Mouse (Mus musculus) testis, adult 2 months (tissue): Measurements from ENCODE around the gene Cend1. TPM values are rescaled to one million over a fixed set of nuclear protein-coding genes. Genes with fewer than 3 reads are reported as not detected.

Experiments
- H3K27ac ChIP-seq: fragments of 200-500 bp; 2 replicates; pipeline ENCODE4 v1.5.1; 2012; ENCODE audit warnings: low read depth, low read length; ENCODE audit not compliant: control insufficient read depth, insufficient read depth
- H3K27me3 ChIP-seq: fragments of 200-500 bp; 2 replicates; pipeline ENCODE4 v1.6.1; 2012; ENCODE audit warnings: mild to moderate bottlenecking, low read length, moderate library complexity; ENCODE audit not compliant: control insufficient read depth, insufficient read depth
- H3K36me3 ChIP-seq: fragments of 200-500 bp; 2 replicates; pipeline ENCODE4 v1.6.1; 2012; ENCODE audit warnings: mild to moderate bottlenecking, low read length; ENCODE audit not compliant: control insufficient read depth, insufficient read depth
- H3K4me1 ChIP-seq: fragments of 200-500 bp; 2 replicates; pipeline ENCODE4 v1.6.1; 2012; ENCODE audit warnings: low read length; ENCODE audit not compliant: control insufficient read depth, insufficient read depth
- H3K4me3 ChIP-seq: fragments of 200-500 bp; 2 replicates; pipeline ENCODE4 v1.5.1; 2012; ENCODE audit warnings: low read depth, mild to moderate bottlenecking, low read length, moderate library complexity, mixed read lengths; ENCODE audit not compliant: control insufficient read depth
- CTCF ChIP-seq: fragments of 200-500 bp; IDR thresholded peaks from 2 replicates; pipeline ENCODE4 v1.5.1; 2012; ENCODE audit warnings: low read depth, mild to moderate bottlenecking, inconsistent platforms, low read length, moderate library complexity; ENCODE audit not compliant: control insufficient read depth, insufficient read depth, insufficient replicate concordance
- POLR2A ChIP-seq: fragments of 200-500 bp; IDR thresholded peaks from 2 replicates; pipeline ENCODE4 v1.6.1; 2012; ENCODE audit warnings: low read depth, mild to moderate bottlenecking, inconsistent platforms, low read length, moderate library complexity; ENCODE audit not compliant: control insufficient read depth
- polyA plus RNA-seq: library from polyadenylated mRNA; depleted of rRNA; stranded (reverse); fragments of >200 nt; gene quantifications from 2 replicates; pipeline ENCODE4 v1.2.3, GENCODE M21; 2012

Gene Cend1
- polyA plus RNA-seq, 1 experiment = 0.48 TPM

DNA sequence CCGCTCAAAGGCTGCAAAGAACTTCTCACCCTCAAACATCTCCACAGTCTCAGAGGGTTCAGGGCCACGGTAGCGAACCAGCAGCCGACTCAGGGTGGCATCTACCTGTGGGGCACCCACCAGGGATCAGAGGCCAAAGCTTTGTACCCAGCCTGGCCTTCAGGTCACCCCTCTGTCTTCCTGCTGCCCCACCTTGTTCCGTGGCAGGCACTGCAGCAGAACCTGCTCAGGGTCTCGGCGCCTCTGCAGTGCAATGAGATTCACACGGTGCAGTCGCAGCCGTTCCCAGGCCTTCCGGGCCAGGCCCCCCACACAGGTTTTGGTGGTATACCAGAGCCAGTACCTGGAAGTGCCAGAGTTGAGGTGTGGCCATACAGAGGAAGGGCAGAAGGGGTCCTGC, 10.5 kb upstream of the Cend1 start:
- TF ChIP-seq CTCF (no peak), POLR2A (no peak)
- no peaks in the 10 kb centered on the region for H3K36me3 ChIP-seq
- no peaks in the 10 kb centered on the region for H3K27me3 ChIP-seq
- no peak overlapping the region for H3K27ac ChIP-seq
- no peak overlapping the region for H3K4me3 ChIP-seq
- peaks cover 12% of the 10 kb centered on the region for H3K4me1 ChIP-seq

DNA sequence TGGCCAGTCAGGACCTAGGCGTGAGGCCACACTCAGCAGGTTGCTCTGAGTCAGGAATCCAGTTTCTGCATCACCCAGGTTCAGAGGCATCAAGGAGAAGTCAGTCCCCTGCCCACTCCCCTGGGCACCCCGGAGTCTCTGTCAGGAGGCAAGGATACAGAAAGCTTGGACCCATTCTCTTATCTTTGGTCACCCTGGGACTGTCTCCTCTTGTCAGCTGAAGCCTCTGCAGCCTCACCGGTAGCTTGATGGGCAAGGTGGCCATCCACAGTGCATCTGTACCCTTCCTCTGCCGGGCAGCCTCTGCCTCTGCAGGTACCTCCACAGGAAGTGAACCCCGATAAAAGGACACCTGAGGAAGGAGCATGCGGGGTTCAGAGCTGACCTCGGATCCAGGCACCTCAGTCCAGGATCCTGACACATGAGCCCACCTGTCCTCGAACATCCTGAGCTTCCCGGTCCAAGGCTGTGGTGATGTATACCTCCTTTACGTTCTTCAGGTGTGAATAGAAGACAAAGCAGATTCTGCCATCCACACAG, 9.9 kb upstream of the Cend1 start:
- no peaks in the 10 kb centered on the region for H3K27me3 ChIP-seq
- TF ChIP-seq CTCF (no peak), POLR2A (no peak)
- H3K36me3 ChIP-seq = no peaks in the 10 kb centered on the region
- H3K27ac ChIP-seq = no peak overlapping the region
- H3K4me3 ChIP-seq = no peak overlapping the region
- H3K4me1 ChIP-seq = peaks cover 12% of the 10 kb centered on the region

DNA sequence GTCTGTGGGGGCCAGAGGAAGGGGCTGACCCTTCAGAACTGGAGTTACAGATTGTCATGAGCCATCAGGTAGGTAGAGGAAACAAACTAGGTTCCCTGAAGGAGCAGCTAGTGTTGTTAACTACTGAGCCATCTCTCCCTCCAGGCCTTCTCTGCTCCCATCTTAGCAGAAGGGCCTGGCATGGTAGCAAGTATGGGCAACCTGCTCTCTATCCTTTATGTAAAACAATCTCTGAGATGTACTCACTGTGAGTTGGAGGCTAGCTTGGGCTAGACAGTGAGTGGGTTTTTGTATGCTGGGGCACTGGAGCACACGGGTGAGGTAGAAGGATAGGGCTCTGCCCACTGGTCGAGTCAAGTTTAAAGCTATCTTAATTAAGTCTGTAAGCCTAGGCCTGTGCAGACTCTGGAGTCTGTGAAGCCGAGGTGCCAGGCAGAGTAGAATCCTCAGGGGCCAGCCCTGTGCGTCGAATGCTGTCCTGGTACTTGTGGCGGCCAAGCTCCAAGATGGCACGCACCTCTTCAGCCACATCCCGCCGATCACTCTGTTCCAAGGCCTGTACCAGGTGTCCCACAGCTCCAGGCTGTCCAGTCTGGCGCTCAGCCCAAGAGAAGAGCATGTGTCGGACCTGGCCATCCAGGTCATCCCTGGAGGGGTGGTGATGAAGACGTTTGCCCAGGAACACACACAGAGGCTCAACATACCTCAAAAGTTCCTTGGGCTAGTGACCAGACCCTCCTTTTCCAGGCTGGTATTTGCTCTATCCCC, 9.1 kb upstream of the Cend1 start:
- Histone ChIP-seq H3K36me3 (no peaks in the 10 kb centered on the region), H3K4me1 (peaks cover 5% of the 10 kb centered on the region; the same call in 1 of the 2 replicates)

DNA sequence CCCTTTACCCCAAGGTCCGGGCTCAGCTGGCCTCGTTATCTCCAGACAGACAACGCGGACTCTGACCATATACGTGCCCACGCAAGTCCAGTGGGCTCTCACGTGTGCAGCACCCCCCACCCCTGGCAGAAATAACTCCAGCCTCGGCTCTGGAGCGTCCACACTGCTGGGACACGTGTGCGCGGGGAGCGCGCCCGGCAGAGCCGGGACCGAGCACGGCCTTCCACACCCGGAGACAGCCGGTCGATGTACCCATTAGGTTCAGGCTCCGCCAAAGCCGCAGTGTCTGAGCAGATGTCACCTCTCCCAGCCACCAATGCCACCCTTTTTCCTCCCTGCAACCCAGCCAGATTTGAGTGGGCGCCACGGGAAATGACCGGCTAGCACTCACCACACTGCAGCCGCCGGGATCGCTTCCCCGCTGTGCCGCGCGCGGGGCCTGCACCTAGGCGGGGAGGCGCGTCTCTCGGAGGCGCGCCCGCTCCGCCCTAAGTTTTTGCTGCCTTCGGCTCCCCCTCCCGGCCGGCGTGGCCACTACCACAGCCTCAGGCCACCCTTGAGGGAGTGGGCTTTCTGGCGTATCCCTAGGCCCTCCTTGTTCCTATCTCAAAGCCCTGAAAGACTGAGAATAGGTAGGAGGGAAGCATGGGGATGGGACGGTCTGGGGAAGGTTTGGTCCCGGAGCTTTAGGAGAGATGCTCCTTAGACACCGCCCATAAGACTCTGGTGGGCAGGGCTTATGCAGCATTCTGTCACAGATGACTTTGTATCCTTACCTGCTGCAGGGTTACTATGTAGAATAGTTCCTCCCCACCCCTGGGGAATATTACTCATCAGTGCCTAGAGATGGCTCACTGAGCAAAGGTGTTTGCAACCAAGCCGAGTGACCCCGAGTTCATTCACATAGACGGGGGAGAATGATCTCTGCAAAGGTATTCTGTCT, 8.2 kb upstream of the Cend1 start, which contains the start of gene Slc25a22:
Gene Slc25a22 (minus strand): TSS at position 715 of the 943 bp plus-strand sequence.
- no peak within 1 kb of the TSS for H3K27ac ChIP-seq
- no peaks in the 10 kb centered on the region for H3K36me3 ChIP-seq

More for the DNA sequence above, 9.1 kb upstream of the Cend1 start:
- Histone ChIP-seq H3K27ac (no peak overlapping the region), H3K27me3 (no peaks in the 10 kb centered on the region), H3K4me3 (no peak overlapping the region)
- TF ChIP-seq POLR2A (no peak), CTCF (no peak)

DNA sequence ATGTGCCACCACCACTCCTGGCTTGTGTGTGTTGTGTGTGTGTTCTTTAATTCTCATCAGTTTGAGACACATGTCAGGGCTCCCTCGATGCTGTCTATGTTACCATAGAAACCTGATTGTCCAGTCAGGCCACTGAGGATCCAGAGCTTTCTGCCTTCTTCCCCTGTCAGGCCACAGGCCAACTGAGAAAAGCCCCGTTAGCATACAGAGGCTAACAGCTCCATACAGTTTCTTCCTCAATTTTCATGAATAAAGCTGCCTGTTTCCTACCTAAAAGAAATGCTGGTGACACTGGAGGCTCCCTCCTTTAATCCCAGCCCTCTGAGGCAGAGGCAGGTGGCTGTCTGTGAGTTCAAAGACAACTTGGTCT, 7.2 kb upstream of the Cend1 start:
- TF ChIP-seq CTCF (no peak), POLR2A (no peak)
- no peaks in the 10 kb centered on the region for H3K27me3 ChIP-seq
- no peaks in the 10 kb centered on the region for H3K36me3 ChIP-seq
- H3K4me1 ChIP-seq = peaks cover 3% of the 10 kb centered on the region; the same call in 1 of the 2 replicates
- H3K4me3 ChIP-seq = no peak overlapping the region
- H3K27ac ChIP-seq = no peak overlapping the region

More for the DNA sequence above, 8.2 kb upstream of the Cend1 start, which contains the start of gene Slc25a22:
- H3K27me3 ChIP-seq = no peaks in the 10 kb centered on the region
- peak within 1 kb of the TSS; percentile 78 for H3K4me3 ChIP-seq
- TF ChIP-seq POLR2A (no peak), CTCF (peak; percentile 28; the same call in 1 of the 2 replicates)
- peaks cover 3% of the 10 kb centered on the region; the same call in 1 of the 2 replicates for H3K4me1 ChIP-seq

DNA sequence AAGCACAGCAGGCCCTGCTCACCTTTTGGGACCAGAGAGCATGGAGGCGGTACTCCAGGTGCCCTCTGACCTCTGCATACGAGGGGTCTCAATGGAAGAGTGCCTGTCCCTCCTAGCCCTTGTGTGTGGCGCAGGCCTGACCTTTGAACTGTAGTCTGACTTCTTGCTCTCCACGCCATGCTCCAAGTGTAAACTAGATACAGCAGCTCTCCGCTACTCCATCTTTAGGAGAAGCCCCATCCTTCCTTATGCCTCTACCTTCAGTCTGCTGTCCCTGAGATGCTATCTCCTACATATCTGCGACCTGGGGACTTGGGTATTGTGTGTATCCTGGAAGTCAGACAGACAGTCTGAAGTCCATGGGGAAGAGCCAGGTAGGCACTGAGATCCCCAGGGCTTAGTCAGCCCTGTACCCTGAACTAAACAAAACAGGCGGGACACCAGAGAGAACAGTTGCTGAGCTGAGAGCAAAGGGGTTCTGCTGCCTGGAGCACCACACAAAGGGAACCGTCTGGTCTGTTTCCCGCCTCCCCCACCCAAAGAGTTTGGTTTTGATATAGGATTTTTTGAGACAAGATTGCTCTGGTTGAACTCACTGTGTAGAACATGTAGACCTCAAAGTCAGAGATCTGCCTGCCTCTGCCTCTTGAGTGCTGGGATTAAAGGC, 6.7 kb upstream of the Cend1 start:
- no peak overlapping the region for H3K4me3 ChIP-seq
- peaks cover 3% of the 10 kb centered on the region; the same call in 1 of the 2 replicates for H3K4me1 ChIP-seq

More for the DNA sequence above, 6.7 kb upstream of the Cend1 start:
- no peaks in the 10 kb centered on the region for H3K36me3 ChIP-seq
- no peak overlapping the region for H3K27ac ChIP-seq
- no peak for TF ChIP-seq POLR2A
- no peaks in the 10 kb centered on the region for H3K27me3 ChIP-seq
